Mouse (Mus musculus) retina, adult 2 months (tissue): ENCODE data around the gene Slc6a19.

Experiments
- DNase-seq: peaks from one replicate; pipeline ENCODE4 v3.0.0-alpha.2; 2012; ENCODE audit warnings: low read depth, low spot score

Gene Slc6a19

GRCm38 (mm10) chr13:73660163-73660695 lies 44.4 kb downstream of the Slc6a19 start:
- no peak for DNase-seq

GRCm38 (mm10) chr13:73658953-73659352 lies 45.7 kb downstream of the Slc6a19 start:
- DNase-seq: no peak

GRCm38 (mm10) chr13:73654976-73655375 lies 49.7 kb downstream of the Slc6a19 start:
- no peak for DNase-seq

- no peak for DNase-seq
Measured at GRCm38 (mm10) chr13:73653266-73653665, 51.4 kb downstream of the Slc6a19 start.

- DNase-seq: peak; percentile 18
Measured at GRCm38 (mm10) chr13:73646397-73647087, 58.1 kb downstream of the Slc6a19 start.

- DNase-seq: no peak
Measured at GRCm38 (mm10) chr13:73641296-73641695, 63.4 kb downstream of the Slc6a19 start.

GRCm38 (mm10) chr13:73637826-73638225 lies 66.8 kb downstream of the Slc6a19 start:
- DNase-seq: no peak

GRCm38 (mm10) chr13:73631837-73632236 lies 72.8 kb downstream of the Slc6a19 start:
- DNase-seq: no peak
